Mouse (Mus musculus): ENCODE measurements around the gene Tenm2. TPM values are rescaled to one million over a fixed set of nuclear protein-coding genes. Genes with fewer than 3 reads are reported as not detected.
A peak's percentile ranks its signal among the peaks of the same experiment; 100 is the strongest.

The Tenm2 gene
- total RNA-seq, 4 experiments from 2014 or later: 0.19 to 0.62 (median 0.31) TPM

- no peak for DNase-seq (ENCODE audit: low spot score in 2 of 2)
Observed at GRCm38 (mm10) chr11:36292206-36292605, 943.6 kb downstream of the Tenm2 start.

- no peak for DNase-seq (ENCODE audit: low spot score in 2 of 2)
Observed at GRCm38 (mm10) chr11:36286246-36286645, 949.5 kb downstream of the Tenm2 start.

GRCm38 (mm10) chr11:36280533-36280932, 955.2 kb downstream of the Tenm2 start:
- no peak for DNase-seq (ENCODE audit: low spot score in 2 of 2)

- no peak for DNase-seq (ENCODE audit: low spot score in 2 of 2)
Observed at GRCm38 (mm10) chr11:36277903-36278215, 957.9 kb downstream of the Tenm2 start.

- DNase-seq (ENCODE audit: low spot score in 2 of 2): no peak
Observed at GRCm38 (mm10) chr11:36277192-36277902, 958.4 kb downstream of the Tenm2 start.

GRCm38 (mm10) chr11:36276015-36276414, 959.7 kb downstream of the Tenm2 start:
- DNase-seq (ENCODE audit: low spot score in 2 of 2): no peak

- no peak for DNase-seq (ENCODE audit: low spot score in 2 of 2)
Observed at GRCm38 (mm10) chr11:36272149-36272548, 963.6 kb downstream of the Tenm2 start.

GRCm38 (mm10) chr11:36269945-36270344, 965.8 kb downstream of the Tenm2 start:
- no peak for DNase-seq (ENCODE audit: low spot score in 2 of 2)

GRCm38 (mm10) chr11:36264776-36265466, 970.8 kb downstream of the Tenm2 start:
- no peak for DNase-seq (ENCODE audit: low spot score in 2 of 2)

GRCm38 (mm10) chr11:36263840-36264239, 971.9 kb downstream of the Tenm2 start:
- DNase-seq (ENCODE audit: low spot score in 2 of 2): no peak

- DNase-seq (ENCODE audit: low spot score in 2 of 2): no peak
Observed at GRCm38 (mm10) chr11:36257187-36257586, 978.6 kb downstream of the Tenm2 start.

- DNase-seq (ENCODE audit: low spot score in 2 of 2): no peak
Observed at GRCm38 (mm10) chr11:36256747-36257146, 979.0 kb downstream of the Tenm2 start.

GRCm38 (mm10) chr11:36254019-36254418, 981.7 kb downstream of the Tenm2 start:
- no peak for DNase-seq (ENCODE audit: low spot score in 2 of 2)

GRCm38 (mm10) chr11:36250111-36250510, 985.7 kb downstream of the Tenm2 start:
- no peak for DNase-seq (ENCODE audit: low spot score in 2 of 2)

- DNase-seq (ENCODE audit: low spot score in 2 of 2): no peak
Observed at GRCm38 (mm10) chr11:36246152-36246551, 989.6 kb downstream of the Tenm2 start.

GRCm38 (mm10) chr11:36244491-36244882, 991.3 kb downstream of the Tenm2 start:
- no peak for DNase-seq (ENCODE audit: low spot score in 2 of 2)

- peak in 1 of 2 experiments; percentile 30 for DNase-seq (ENCODE audit: low spot score in 2 of 2)
Observed at GRCm38 (mm10) chr11:36243747-36244490, 991.8 kb downstream of the Tenm2 start.

- DNase-seq (ENCODE audit: low spot score in 2 of 2): no peak
Observed at GRCm38 (mm10) chr11:36238890-36239289, 996.9 kb downstream of the Tenm2 start.

GRCm38 (mm10) chr11:36228654-36229053, 1007.1 kb downstream of the Tenm2 start:
- DNase-seq (ENCODE audit: low spot score in 2 of 2): no peak

GRCm38 (mm10) chr11:36228196-36228595, 1007.6 kb downstream of the Tenm2 start:
- no peak for DNase-seq (ENCODE audit: low spot score in 2 of 2)

GRCm38 (mm10) chr11:36226061-36226460, 1009.7 kb downstream of the Tenm2 start:
- no peak for DNase-seq (ENCODE audit: low spot score in 2 of 2)

- DNase-seq (ENCODE audit: low spot score in 2 of 2): no peak
Observed at GRCm38 (mm10) chr11:36223716-36224439, 1011.9 kb downstream of the Tenm2 start.

All from gastrocnemius, adult 8-10 months (tissue).